Mouse (Mus musculus): ENCODE data around the gene Htra2.

- TF ChIP-seq CTCF (IDR thresholded peaks at IDR 0.05; ENCODE audit: control insufficient read depth, insufficient read depth, insufficient read length) (no peak), USF1 (IDR thresholded peaks at IDR 0.05; ENCODE audit: low read depth) (no peak)
These were observed 14.6 kb upstream of the Htra2 start for GRCm38 (mm10) chr6:83069488-83070246.
